Mouse (Mus musculus): ENCODE results near the gene Gjd2. TPM values are rescaled to one million over a fixed set of nuclear protein-coding genes. Genes with fewer than 3 reads are reported as not detected.

Gene Gjd2
- total RNA-seq (2015; ENCODE audit: low replicate concordance) (not detected in 2 replicates), total RNA-seq (2017; ENCODE audit: low replicate concordance) (not detected in 2 replicates)

DNA sequence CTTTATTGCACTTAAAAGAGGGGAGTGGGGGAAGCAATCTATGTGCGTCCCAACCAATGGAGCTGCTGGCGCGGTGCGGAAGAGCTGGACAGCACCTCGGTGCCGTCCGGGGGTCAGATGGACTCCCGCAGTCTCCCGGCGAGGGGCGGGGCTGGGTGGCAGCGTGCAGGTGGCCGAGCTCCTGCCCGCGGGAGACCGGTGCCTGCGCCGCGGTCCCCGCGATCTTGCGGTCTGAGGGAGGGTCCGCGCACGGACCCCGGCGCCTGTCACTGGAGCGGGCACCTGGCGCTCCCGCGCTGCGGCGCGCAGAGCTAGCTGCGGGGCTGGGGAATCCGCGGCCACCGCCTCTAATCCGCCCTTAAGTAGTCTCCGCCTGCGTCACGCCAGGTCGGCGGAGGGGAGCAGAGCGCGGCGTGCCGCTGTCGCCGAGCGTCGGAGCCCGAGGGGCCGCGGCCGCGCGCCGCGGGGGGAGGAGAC lies at the start of gene Gjd2:
Gene Gjd2 (minus strand): TSS at position 325 of the 477 bp plus-strand sequence.
- no peak for ATAC-seq (replicated peaks; ENCODE audit: low FRiP score, poor library complexity, severe bottlenecking)

DNA sequence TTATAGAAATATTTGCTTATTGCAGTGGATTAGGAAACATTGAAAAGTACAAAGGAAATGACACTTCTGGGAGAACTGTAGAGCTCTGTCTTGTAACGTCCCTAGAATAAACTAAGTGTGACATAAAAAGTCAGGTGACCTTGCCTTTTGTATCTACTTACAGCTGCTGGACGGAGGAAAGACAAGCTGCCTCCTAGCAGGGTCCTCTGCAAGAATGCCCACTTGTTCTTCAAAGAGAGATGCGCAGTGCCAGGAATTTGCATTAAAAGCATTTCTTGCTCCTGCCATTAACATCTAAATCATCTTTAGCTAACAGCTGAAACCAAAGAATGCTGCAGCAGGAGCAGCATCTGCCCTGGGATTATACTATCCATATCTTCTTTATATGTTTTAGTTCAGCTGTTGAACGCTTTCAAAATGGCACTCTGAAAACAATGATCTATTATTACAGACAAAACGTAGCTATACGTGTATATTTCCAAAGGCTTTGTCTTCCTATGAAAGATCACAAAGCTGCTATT lies 46.7 kb upstream of the Gjd2 start:
- no peak for ATAC-seq (replicated peaks; ENCODE audit: low FRiP score, poor library complexity, severe bottlenecking)

DNA sequence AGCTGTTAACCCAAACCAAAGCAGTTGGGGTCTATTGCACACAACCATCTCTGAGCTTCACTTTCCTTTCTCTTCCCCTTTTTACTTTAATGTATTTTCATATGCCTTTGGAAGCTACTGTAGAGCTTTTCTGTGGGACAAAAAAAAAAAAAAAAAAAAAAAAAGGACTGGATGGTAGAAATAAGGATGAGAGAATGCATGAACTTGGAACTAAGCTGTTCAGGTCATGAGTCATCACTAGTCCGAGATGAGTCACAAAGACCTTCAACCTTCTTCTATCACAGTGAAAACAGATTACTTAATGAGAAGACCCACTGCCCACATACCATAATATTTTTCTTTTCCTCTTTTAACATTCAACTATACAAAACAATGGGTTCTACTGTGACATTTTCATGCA lies 46.2 kb upstream of the Gjd2 start:
- no peak for ATAC-seq (replicated peaks; ENCODE audit: low FRiP score, poor library complexity, severe bottlenecking)

DNA sequence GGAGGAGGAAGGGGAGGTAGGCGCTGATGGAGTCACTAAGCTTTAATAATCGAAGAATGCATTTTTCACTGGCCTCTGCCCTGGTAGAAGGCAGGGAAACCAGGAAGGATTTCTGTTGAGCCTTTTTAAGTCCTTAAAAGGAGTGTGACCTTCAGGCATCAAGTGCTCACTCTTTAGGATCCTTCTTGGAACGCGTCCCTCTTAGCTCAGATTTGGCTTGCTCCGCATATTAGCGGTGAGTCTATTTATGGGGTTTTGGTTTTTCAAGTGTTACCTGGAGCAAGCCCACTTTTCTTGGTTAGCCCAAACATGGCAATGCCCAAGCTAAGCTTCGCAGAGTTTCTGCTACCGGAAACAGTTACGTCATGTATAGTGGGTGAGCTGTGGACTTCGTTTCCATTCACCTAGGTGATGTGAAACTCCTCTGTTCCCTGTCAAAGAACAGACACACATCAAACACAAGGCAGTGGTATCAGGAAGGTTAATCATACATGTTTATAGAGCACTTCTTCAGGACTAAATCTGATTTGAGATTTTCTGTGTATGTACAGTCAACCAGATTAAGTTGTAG lies 44.9 kb upstream of the Gjd2 start:
- no peak for ATAC-seq (replicated peaks; ENCODE audit: low FRiP score, poor library complexity, severe bottlenecking)

DNA sequence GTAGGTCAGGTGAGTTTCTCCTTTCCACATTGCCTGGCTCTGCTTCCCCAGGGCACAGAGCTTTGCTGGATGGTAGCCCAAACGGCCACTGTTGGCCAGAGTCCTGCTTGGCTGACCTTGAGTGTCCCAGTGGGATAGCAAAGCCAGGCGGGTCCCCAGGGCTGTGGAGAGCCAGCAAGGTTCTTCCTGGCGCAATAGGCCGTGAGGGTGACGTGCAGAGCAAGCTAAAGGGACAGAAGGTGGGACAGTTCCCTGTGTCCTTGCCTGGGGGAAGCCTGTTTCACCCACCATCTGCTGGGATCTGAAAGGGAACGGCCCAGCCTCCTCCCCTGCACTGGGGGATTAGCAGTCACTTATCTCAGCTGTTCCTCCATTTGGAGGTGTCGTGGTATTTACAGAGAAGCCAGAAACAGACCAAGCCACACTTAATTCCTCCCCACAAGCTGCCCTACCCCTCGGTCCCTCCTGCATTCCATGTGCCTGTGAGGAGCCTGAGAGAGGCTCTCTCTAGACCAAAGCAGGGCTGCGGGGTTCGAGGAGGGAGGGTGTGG lies 44.0 kb upstream of the Gjd2 start:
- ATAC-seq (replicated peaks; ENCODE audit: low FRiP score, poor library complexity, severe bottlenecking) = no peak

DNA sequence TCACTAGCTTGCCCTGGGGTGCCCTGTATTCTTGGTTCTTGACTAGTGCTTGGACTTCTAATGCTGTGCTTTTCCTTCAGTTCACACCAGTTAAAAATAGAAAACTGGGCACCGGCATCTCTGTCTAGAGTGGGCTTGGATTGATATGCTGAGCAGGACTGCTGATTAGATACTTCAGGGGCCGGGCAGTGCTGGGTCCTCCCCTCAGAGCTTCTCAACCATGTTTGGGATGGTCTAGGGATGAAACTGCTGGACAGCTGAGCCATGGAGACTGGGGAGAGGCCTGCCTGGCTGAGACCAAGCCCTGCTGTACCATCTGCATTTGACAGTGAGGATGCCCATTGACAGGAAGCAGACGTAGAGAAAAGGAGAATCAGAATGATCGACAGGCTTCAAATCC lies 40.7 kb upstream of the Gjd2 start:
- no peak for ATAC-seq (replicated peaks; ENCODE audit: low FRiP score, poor library complexity, severe bottlenecking)

DNA sequence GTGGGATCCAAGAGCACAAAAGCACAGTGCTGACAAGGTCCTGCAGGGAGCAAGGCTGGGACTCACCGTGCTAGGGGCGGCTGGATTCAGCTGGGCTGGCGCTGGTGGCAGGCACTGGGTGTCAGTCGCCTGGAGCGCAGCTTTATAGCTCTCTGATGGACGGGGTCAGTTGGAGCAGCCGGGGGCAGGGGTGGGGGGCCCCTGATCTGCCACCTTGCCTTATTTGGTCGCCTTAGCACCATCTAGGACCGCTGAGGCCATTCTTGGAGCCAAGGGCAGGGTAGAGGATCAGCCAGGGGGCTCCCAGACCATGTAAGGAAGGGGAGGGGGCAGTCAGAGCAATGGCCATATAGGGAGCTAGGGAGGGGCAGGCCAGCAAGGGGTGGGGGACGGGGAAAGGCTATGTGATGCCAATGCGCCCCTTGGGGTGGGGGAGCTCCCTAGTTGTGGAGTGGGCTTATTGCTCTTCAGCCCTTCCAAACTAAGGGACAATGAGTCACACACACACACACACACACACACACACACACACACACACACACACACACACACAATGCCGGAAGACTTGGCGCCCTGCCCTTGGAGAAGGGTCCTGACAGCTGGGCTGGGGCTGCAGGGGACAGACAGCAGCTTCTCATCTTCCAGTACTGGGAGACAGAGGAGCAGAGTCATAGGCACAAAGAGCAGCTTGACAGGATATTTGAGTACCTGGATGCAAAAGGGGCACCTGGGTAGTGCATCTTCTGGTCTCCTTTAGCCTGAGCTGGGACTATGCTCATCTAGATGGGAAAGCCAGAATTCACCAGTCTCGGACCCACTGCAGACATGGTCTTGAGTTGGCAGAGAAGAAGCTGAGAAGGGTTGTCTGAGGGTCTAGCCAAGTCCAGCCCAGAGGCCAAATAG lies 39.5 kb upstream of the Gjd2 start, which contains the start of gene Actc1:
Gene Actc1 (minus strand): TSS at position 853 of the 903 bp plus-strand sequence.
- no peak for ATAC-seq (replicated peaks; ENCODE audit: low FRiP score, poor library complexity, severe bottlenecking)

DNA sequence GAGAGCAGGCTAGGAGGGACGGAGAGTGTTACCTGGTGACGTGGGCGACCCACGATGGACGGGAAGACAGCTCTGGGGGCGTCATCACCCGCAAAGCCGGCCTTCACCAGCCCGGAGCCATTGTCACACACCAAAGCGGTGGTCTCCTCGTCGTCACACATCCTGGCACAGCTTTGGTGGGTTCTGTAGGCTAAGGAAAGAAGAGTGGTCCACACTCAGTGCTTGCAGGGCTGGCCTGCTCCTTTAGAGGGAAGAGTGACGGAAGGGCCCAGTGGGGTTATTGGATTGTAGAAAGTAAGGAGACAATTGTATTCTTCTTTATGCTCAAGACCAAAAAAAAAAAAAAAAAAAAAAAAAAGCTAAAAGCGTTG lies 38.4 kb upstream of the Gjd2 start:
- no peak for ATAC-seq (replicated peaks; ENCODE audit: low FRiP score, poor library complexity, severe bottlenecking)

DNA sequence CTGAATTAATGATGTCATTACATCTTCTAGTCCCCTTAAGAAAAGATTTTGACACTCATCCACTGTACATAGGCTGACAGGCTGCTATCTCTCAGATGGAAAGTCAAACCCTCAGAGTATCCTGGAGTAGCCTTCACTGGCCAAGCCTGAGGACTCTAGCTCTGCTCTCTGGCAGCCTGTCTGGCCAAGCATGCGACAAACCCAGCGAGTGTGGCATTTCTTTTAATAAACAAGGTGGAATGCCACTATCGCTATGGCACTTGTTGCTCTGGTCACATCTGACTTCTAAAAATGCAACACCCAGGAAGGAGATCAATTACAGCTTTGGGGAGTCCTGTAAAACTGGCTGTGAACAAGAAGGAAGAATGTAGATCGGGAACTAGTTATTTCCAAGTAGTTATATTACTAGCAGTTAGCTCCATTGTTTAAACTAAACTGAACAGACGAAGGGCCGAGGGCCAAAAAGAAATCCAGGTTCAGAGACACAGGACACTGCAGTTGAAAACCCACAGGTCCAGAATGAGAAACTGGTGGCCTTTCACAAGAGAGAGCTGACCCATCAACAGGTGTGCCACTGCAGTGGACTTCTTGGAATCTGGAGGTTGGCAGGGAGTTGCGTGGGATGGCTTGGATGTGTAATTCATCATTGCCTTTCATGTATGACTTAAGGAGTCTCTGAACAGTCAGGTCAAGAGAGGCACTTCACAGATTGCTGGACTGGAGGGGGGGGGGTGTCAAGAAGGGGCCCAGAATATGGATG lies 37.9 kb upstream of the Gjd2 start:
- no peak for ATAC-seq (replicated peaks; ENCODE audit: low FRiP score, poor library complexity, severe bottlenecking)

DNA sequence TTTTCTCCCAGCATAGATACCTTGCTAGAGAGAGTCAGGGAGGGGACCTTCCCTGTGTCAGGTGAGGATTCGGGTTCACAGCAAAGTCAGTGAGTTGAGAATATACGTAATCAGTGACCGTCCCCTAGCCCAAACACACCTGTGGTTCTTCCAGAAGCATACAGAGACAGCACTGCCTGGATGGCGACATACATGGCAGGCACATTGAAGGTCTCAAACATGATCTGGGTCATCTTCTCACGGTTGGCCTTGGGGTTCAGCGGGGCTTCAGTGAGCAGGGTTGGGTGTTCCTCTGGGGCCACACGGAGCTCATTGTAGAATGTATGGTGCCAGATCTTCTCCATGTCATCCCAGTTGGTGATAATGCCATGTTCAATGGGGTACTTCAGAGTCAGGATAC lies 36.7 kb upstream of the Gjd2 start:
- ATAC-seq (replicated peaks; ENCODE audit: low FRiP score, poor library complexity, severe bottlenecking) = no peak

DNA sequence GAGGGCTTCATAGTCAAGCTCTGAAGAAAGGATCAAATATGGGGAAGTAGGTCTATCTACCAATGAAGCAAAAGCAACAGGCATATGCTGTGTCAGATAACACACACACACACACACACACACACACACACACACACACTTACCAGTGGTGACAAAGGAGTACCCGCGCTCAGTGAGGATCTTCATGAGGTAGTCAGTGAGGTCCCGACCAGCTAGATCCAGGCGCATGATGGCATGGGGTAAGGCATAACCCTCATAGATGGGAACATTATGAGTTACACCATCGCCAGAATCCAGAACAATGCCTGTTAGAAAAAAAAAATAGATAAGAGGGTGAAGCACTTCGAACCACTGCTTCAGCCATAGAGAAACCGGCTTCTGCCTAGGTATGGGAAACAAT lies 36.0 kb upstream of the Gjd2 start:
- ATAC-seq (replicated peaks; ENCODE audit: low FRiP score, poor library complexity, severe bottlenecking) = no peak

DNA sequence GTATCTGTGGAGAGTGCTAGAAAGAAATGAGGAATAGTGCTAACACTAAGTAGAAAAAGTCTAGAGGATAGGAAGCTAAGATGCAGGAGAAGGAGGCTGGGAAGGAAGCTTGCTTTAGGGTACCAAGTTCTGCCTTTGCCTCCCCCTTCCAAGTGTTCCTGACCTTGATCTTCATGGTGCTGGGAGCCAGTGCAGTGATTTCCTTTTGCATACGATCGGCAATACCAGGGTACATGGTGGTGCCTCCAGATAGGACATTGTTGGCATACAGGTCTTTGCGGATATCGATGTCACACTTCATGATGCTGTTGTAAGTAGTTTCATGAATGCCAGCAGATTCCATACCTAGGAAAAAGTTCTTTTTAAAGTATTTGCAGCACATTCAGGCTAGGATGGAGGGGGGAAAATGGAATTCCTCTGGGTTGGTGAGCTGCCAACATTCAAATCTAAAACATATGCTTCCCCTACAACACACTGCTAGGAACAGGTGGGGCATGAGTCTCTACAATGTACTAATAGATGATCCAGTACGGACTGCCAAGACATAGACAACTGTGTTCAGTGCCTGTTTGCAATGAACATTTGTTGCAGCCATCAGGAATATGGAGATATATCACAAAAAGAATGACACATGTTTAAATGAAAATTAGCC lies 34.7 kb upstream of the Gjd2 start:
- no peak for ATAC-seq (replicated peaks; ENCODE audit: low FRiP score, poor library complexity, severe bottlenecking)

DNA sequence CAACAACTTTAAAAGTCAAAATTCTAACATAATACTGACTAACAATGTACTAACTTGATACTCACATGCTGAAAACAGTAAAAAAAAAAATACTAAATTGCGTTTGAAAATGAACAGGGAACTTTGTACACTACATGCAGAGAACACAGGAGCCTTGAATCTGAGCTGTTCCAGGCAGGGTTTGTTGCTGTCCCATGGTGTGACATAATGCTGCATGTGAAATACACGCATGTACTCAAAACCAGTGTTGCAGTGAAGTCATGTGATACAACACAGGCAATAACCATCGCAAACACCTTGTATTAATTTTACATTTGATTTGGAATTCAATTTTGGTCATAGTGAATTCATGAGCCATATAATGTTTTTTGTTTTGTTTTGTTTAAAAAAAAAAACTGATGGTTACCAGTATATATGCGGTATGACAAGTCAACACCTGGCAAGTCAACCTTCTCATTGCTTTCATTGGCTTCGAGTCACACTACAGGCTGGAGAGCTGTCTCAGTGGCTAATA lies 32.8 kb upstream of the Gjd2 start:
- ATAC-seq (replicated peaks; ENCODE audit: low FRiP score, poor library complexity, severe bottlenecking) = no peak

DNA sequence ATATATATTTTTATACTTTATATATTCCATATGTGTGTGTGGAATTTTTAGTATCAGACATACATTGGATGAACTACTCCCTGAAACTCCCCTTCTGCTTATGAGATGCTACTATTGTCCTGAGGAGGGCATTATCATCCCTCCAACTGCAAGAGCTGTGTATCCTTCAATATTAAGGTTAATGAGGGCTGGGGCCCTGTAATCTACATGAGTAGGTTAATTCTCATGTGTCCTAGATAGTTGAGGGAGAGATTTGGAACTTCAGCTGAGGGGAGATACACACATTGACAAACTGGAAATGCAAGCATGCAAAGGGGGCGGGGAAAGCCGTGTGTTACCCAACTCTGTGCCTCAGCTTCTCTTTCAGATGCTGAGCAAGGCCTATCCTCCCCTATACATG lies 24.5 kb upstream of the Gjd2 start:
- ATAC-seq (replicated peaks; ENCODE audit: low FRiP score, poor library complexity, severe bottlenecking) = no peak

DNA sequence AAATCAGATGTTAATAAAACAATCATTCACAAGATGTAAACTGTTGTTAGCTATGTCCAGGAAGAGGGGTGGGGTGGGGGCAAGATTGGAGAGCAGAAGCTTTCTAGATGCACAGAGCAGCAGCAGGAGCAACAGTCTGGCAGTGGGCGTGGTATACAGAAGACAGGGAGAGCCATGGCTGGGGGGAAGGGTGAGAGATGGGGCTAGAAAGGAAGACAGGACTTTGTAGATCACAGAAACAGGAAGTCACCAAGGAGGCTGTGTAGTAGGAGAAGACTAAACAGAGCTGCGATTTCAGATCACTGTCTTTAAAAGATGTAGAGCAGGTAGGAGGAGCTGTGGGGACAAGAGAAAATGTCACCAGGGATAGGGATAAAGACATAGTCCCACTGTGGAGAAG lies 18.8 kb upstream of the Gjd2 start:
- ATAC-seq (replicated peaks; ENCODE audit: low FRiP score, poor library complexity, severe bottlenecking) = no peak

DNA sequence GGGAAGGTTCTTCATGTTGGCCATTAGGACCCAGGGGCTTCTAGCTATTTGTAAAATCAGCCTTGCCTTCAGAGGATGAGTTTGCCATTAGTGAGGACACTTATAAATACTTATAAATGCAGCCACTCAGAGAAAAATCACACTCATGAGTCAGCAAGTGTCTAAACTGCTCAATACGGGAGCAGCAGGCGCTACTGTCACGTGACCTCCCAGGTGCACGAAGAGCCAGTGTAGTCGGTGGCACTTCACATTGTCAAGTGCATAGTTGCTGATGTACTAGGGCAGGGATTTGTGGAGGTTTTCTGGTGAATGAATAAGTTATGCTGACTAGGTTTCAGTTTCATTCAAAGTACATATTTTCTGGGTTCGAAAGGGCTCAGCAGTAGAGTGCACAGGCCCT lies 10.0 kb upstream of the Gjd2 start:
- ATAC-seq (replicated peaks; ENCODE audit: low FRiP score, poor library complexity, severe bottlenecking) = no peak

DNA sequence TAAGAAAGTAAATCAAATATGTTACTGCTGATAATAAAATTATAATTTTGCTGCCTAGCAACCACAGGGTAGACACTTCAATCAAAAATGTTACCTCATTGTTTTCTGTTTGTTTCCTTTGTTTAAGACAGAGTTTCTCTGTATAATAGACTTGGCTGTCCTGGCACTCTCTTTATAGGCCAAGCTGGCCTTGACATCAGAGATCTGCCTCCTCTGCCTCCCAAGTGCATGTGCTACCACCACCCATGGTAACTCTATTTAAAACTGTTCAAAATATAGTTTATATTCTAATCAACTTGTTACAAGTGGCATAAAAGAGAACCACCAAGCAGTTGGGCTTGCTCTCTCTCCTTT lies 6.8 kb upstream of the Gjd2 start:
- no peak for ATAC-seq (replicated peaks; ENCODE audit: low FRiP score, poor library complexity, severe bottlenecking)

DNA sequence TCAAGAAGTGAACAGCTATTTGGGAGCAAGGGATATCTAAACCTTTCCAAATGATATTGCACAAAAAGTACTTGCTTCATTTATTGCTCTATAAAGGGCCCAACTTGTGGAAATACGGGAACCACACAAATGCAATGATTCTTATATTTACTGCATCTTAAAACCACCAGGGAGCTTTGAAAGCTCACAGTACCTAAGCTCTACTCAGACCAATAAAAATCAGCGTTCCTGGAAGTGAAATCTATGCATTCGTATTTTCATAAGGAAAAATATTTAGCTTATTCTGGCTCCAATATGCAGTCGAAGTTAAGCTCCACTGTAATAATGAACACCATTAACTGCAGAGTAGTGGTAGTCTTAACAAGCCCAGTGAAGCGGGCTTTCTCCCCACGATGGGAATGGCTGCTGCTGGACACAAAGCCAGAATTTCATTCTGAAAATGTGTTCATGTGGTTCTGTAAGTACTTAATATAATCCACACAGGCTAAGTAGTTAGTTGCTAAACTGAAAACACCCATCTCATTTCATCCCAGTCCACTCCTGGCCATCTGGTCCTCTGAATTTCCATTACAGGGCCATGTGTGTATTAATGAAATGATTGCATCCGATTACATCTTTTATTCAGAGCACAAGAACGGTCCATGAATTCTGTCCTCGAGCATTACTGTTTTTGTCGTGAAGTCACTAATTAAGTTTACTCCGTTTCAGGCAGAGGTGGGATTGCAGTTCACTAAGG lies 6.2 kb upstream of the Gjd2 start:
- ATAC-seq (replicated peaks; ENCODE audit: low FRiP score, poor library complexity, severe bottlenecking) = no peak

DNA sequence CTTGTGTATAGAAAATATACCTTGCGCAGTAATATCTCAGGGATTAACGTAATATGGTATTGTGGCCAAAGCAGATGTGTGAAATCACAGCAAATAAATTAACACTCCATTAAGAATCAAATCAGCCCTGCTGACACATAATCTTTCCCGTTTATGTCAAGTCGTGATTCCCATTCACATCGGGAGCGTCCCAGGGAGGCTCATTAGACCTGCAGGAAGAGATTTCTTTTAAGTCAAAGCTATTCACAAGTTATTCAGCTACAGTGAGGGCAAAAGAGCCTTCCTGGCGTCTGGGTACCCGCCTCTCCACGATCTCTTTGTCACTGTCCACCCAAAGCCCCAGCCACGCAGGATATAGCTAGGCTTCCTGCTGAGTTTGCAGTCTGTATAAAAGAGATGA lies 4.7 kb upstream of the Gjd2 start:
- ATAC-seq (replicated peaks; ENCODE audit: low FRiP score, poor library complexity, severe bottlenecking) = no peak

Data from erythroid progenitor cell, adult 5-6 weeks (primary cell).